ENCODE assay signal across 29 mouse cellular contexts in genomic region chr15:89431271-89431670, GRCm38 (mm10). TPM values are rescaled to one million over a fixed set of nuclear protein-coding genes. Genes with fewer than 3 reads are reported as not detected.
DNase-seq lines count a peak whose midpoint lies in the region; ATAC-seq and TF ChIP-seq lines count a peak whose summit lies in the region.
"Had no signal": no experiment of that assay in that cellular context is flagged by ENCODE, and none has a peak within 500 bp of the region (broad histone marks: within the 10 kb centered on the region; RNA-seq: fewer than 3 reads in every experiment).

No protein-coding gene starts in this region.

- no peaks in the 10 kb centered on the region for H3K27me3 ChIP-seq in intestine, embryonic 16.5 days (replicated peaks; ENCODE audit: control insufficient read depth, insufficient read depth, low read length)
- H3K27me3 ChIP-seq in intestine, postnatal 0 days (replicated peaks; ENCODE audit: control insufficient read depth, insufficient read depth, low read length) = no peaks in the 10 kb centered on the region
- H3K27me3 ChIP-seq in ES-Bruce4 (ENCODE audit: control insufficient read depth, insufficient read depth, low read length, poor library complexity, severe bottlenecking) = no peaks in the 10 kb centered on the region
- H3K27me3 ChIP-seq in liver, embryonic 15.5 days = no peaks in the 10 kb centered on the region
- H3K27me3 ChIP-seq: neural tube, embryonic 12.5 days had no signal

- 0 out of 2 replicates have a peak, but pooled peaks cover 4% of the 10 kb centered on the region for H3K36me3 ChIP-seq in intestine, embryonic 16.5 days (ENCODE audit: control insufficient read depth, insufficient read depth, low read length)
- H3K36me3 ChIP-seq in intestine, postnatal 0 days (ENCODE audit: control insufficient read depth, insufficient read depth) = peaks cover 14% of the 10 kb centered on the region
- H3K36me3 ChIP-seq in ES-Bruce4 (ENCODE audit: control insufficient read depth, insufficient read depth, low read length, poor library complexity, severe bottlenecking) = peaks cover 7% of the 10 kb centered on the region
- peaks cover 20% of the 10 kb centered on the region for H3K36me3 ChIP-seq in liver, embryonic 15.5 days (replicated peaks)

- H3K4me3 ChIP-seq in intestine, embryonic 16.5 days (ENCODE audit: low read length) = no peak overlapping the region
- no peak overlapping the region for H3K4me3 ChIP-seq in intestine, postnatal 0 days (ENCODE audit: low read depth, low read length)
- H3K4me3 ChIP-seq in ES-Bruce4 (ENCODE audit: low read depth, low read length) = no peak overlapping the region
- H3K4me3 ChIP-seq in bone marrow macrophage, adult 2 months (ENCODE audit: insufficient read depth, low read length) = peak overlapping the region; percentile 36; the same call in 1 of the 2 replicates
- H3K4me3 ChIP-seq in liver, embryonic 15.5 days (replicated peaks) = peak overlapping the region; percentile 85; the same call in 1 of the 2 replicates
- H3K4me3 ChIP-seq: embryonic facial prominence, embryonic 10.5 days; neural tube, embryonic 12.5 days had no signal

- H3K4me2 ChIP-seq in intestine, embryonic 16.5 days (ENCODE audit: low read depth, low read length) = no peak overlapping the region
- no peak overlapping the region for H3K4me2 ChIP-seq in intestine, postnatal 0 days (replicated peaks; ENCODE audit: low read depth)
- H3K4me2 ChIP-seq in liver, embryonic 15.5 days = 0 out of 2 replicates have a peak overlapping the region, but pooled peaks have one; percentile 90
- H3K4me2 ChIP-seq: lung, embryonic 14.5 days had no signal

- ATAC-seq in intestine, embryonic 16.5 days = no peak
- no peak for ATAC-seq in intestine, postnatal 0 days
- no peak for ATAC-seq in liver, embryonic 15.5 days (ENCODE audit: insufficient read depth)
- ATAC-seq in CD4-positive, CD25-positive, alpha-beta regulatory T cell, adult 4 months = no peak
- ATAC-seq: activated CD4-positive, CD25-positive, alpha-beta regulatory T cell, adult 4 months; forebrain, embryonic 14.5 days had no signal

- H3K9ac ChIP-seq in intestine, embryonic 16.5 days (ENCODE audit: low read depth, low read length) = no peak overlapping the region
- H3K9ac ChIP-seq in intestine, postnatal 0 days (ENCODE audit: low read depth, low read length) = no peak overlapping the region
- 0 out of 2 replicates have a peak overlapping the region, but pooled peaks have one; percentile 47 for H3K9ac ChIP-seq in ES-Bruce4 (ENCODE audit: low read depth, poor library complexity, severe bottlenecking)
- H3K9ac ChIP-seq in liver, embryonic 15.5 days = 0 out of 2 replicates have a peak overlapping the region, but pooled peaks have one; percentile 9
- H3K9ac ChIP-seq: lung, embryonic 14.5 days; neural tube, embryonic 12.5 days had no signal

- WGBS in intestine, embryonic 16.5 days = 75% methylated on average over 3 of the region's 3 CpGs
- 44% methylated on average over 3 of the region's 3 CpGs for WGBS in intestine, postnatal 0 days
- WGBS in liver, embryonic 15.5 days (ENCODE audit: insufficient replicate concordance) = 67% methylated on average over 3 of the region's 3 CpGs

- H3K27ac ChIP-seq in intestine, embryonic 16.5 days (ENCODE audit: low read length) = 0 out of 2 replicates have a peak overlapping the region, but pooled peaks have one; percentile 18
- no peak overlapping the region for H3K27ac ChIP-seq in intestine, postnatal 0 days (ENCODE audit: low read depth, low read length)
- no peak overlapping the region for H3K27ac ChIP-seq in ES-Bruce4 (ENCODE audit: insufficient read depth, low read length)
- H3K27ac ChIP-seq in bone marrow macrophage, adult 2 months (ENCODE audit: insufficient read depth, low read depth, low read length) = no peak overlapping the region
- no peak overlapping the region for H3K27ac ChIP-seq in liver, embryonic 15.5 days (replicated peaks)
- H3K27ac ChIP-seq: embryonic facial prominence, embryonic 10.5 days; neural tube, embryonic 12.5 days had no signal

- TF ChIP-seq POLR2A in ES-Bruce4 (IDR thresholded peaks at IDR 0.05; ENCODE audit: insufficient read depth, low read length) = no peak
- no peak for TF ChIP-seq POLR2A in bone marrow macrophage, adult 2 months (IDR thresholded peaks at IDR 0.05; ENCODE audit: borderline replicate concordance, low read depth, low read length)

- TF ChIP-seq CTCF in intestine, postnatal 0 days (IDR thresholded peaks at IDR 0.05; ENCODE audit: low read depth) = no peak
- no peak for TF ChIP-seq CTCF in ES-Bruce4 (IDR thresholded peaks at IDR 0.05; ENCODE audit: low read depth, low read length)
- TF ChIP-seq CTCF in bone marrow macrophage, adult 2 months (IDR thresholded peaks at IDR 0.05; ENCODE audit: low read depth, low read length) = no peak

- H3K9me3 ChIP-seq in intestine, embryonic 16.5 days (ENCODE audit: control insufficient read depth, low read length) = no peaks in the 10 kb centered on the region
- H3K9me3 ChIP-seq in intestine, postnatal 0 days (ENCODE audit: control insufficient read depth) = no peaks in the 10 kb centered on the region
- no peaks in the 10 kb centered on the region for H3K9me3 ChIP-seq in ES-Bruce4 (replicated peaks; ENCODE audit: control insufficient read depth, insufficient read depth, low read length, poor library complexity, severe bottlenecking)
- no peaks in the 10 kb centered on the region for H3K9me3 ChIP-seq in liver, embryonic 15.5 days (replicated peaks)
- H3K9me3 ChIP-seq: embryonic facial prominence, embryonic 10.5 days; G1E; neural tube, embryonic 12.5 days had no signal

- H3K4me1 ChIP-seq in intestine, embryonic 16.5 days (ENCODE audit: control insufficient read depth, insufficient read depth, low read length) = peaks cover 9% of the 10 kb centered on the region
- H3K4me1 ChIP-seq in intestine, postnatal 0 days (replicated peaks; ENCODE audit: control insufficient read depth, insufficient read depth, low read length) = peaks cover 8% of the 10 kb centered on the region; the same call in 1 of the 2 replicates
- peaks cover 2% of the 10 kb centered on the region for H3K4me1 ChIP-seq in ES-Bruce4 (ENCODE audit: control insufficient read depth, insufficient read depth, low read length)
- H3K4me1 ChIP-seq in bone marrow macrophage, adult 2 months (ENCODE audit: control insufficient read depth, insufficient read depth, low read length) = peaks cover 29% of the 10 kb centered on the region
- H3K4me1 ChIP-seq in liver, embryonic 15.5 days (replicated peaks) = peaks cover 32% of the 10 kb centered on the region

- DNase-seq in left cerebral cortex, postnatal 36 days (ENCODE audit: low spot score in 2 of 2) = no peak
- DNase-seq: adrenal gland, postnatal 25 days; cerebellum, adult 8-10 months; gastrocnemius, postnatal 10 days; kidney, postnatal 36 days; lung, embryonic 14.5 days; lung, postnatal 36 days; right cerebral cortex, adult 18-20 months had no signal

- intact Hi-C loops in left cerebral cortex, postnatal 36 days (cut with DNase I) = no loop called here

- TF ChIP-seq EP300 in ES-Bruce4 (IDR thresholded peaks at IDR 0.05; ENCODE audit: insufficient read depth, low read depth, low read length) = no peak

RNA-seq across cellular contexts. Expression of gene Chkb, which starts 1.6 kb away (rescaled TPM):
- 63.7 and 67.0 TPM in 2 replicates for polyA plus RNA-seq in intestine, embryonic 16.5 days (2015; fragmentation: Nextera tagmentation; extraction: Ambion mirVana)
- 85.8 and 92.3 TPM in 2 replicates for polyA plus RNA-seq in intestine, postnatal 0 days (2015; fragmentation: Nextera tagmentation; extraction: Ambion mirVana)
- polyA plus RNA-seq in ES-Bruce4 (2011; ENCODE audit: insufficient read depth, insufficient read length, low read depth, missing spikeins) = 41.3 and 45.7 TPM in 2 replicates
- 115 and 138 TPM in 2 replicates for polyA plus RNA-seq in bone marrow macrophage, adult 2 months (2012; ENCODE audit: insufficient read depth, insufficient read length, missing spikeins)
- 26.2 and 27.0 TPM in 2 replicates for polyA plus RNA-seq in liver, embryonic 15.5 days (2015; fragmentation: Nextera tagmentation; extraction: Ambion mirVana)
- total RNA-seq in left cerebral cortex, postnatal 36 days (2021) = 10 to 100 TPM; 41.0 to 41.2 TPM
- polyA plus RNA-seq in CD4-positive, CD25-positive, alpha-beta regulatory T cell, adult 4 months (2017; shearing (Covaris generic)) = 10 to 100 TPM; 54.6 to 66.7 TPM

RNA-seq across cellular contexts. Expression of gene Gm44502, which starts 1.8 kb away (rescaled TPM):
- polyA plus RNA-seq in intestine, embryonic 16.5 days (2015; fragmentation: Nextera tagmentation; extraction: Ambion mirVana) = not detected in 2 replicates
- not detected in 2 replicates for polyA plus RNA-seq in intestine, postnatal 0 days (2015; fragmentation: Nextera tagmentation; extraction: Ambion mirVana)
- not detected in 2 replicates for polyA plus RNA-seq in ES-Bruce4 (2011; ENCODE audit: insufficient read depth, insufficient read length, low read depth, missing spikeins)
- 0.94 and 1.1 TPM in 2 replicates for polyA plus RNA-seq in bone marrow macrophage, adult 2 months (2012; ENCODE audit: insufficient read depth, insufficient read length, missing spikeins)
- not detected in 2 replicates for polyA plus RNA-seq in liver, embryonic 15.5 days (2015; fragmentation: Nextera tagmentation; extraction: Ambion mirVana)
- total RNA-seq in left cerebral cortex, postnatal 36 days (2021) = under 1 TPM in 1 of 2 experiments, not detected in 1; 0.72 TPM
- polyA plus RNA-seq in CD4-positive, CD25-positive, alpha-beta regulatory T cell, adult 4 months (2017; shearing (Covaris generic)) = not detected
- total RNA-seq: adrenal gland, postnatal 25 days; megakaryocyte-erythroid progenitor cell, adult 5-6 weeks had no signal
- polyA plus RNA-seq: activated CD4-positive, CD25-positive, alpha-beta regulatory T cell, adult 4 months; embryonic facial prominence, embryonic 10.5 days; forebrain, embryonic 14.5 days; hindbrain, embryonic 11.5 days; intestine, embryonic 14.5 days; kidney, embryonic 14.5 days; limb, embryonic 11.5 days; lung, embryonic 14.5 days; neural tube, embryonic 12.5 days; stomach, embryonic 14.5 days had no signal

RNA-seq across cellular contexts. Expression of gene C730034F03Rik, which starts 1.9 kb away (rescaled TPM):
- polyA plus RNA-seq in intestine, embryonic 16.5 days (2015; fragmentation: Nextera tagmentation; extraction: Ambion mirVana) = 2.6 and 3.2 TPM in 2 replicates
- polyA plus RNA-seq in intestine, postnatal 0 days (2015; fragmentation: Nextera tagmentation; extraction: Ambion mirVana) = 1.1 and 1.3 TPM in 2 replicates
- 2.1 and 3.2 TPM in 2 replicates for polyA plus RNA-seq in ES-Bruce4 (2011; ENCODE audit: insufficient read depth, insufficient read length, low read depth, missing spikeins)
- 0.72 and 1.1 TPM in 2 replicates for polyA plus RNA-seq in bone marrow macrophage, adult 2 months (2012; ENCODE audit: insufficient read depth, insufficient read length, missing spikeins)
- polyA plus RNA-seq in liver, embryonic 15.5 days (2015; fragmentation: Nextera tagmentation; extraction: Ambion mirVana) = 1.9 and 2.3 TPM in 2 replicates
- 1 to 10 TPM; 1.7 to 4.1 TPM for total RNA-seq in left cerebral cortex, postnatal 36 days (2021)
- polyA plus RNA-seq in CD4-positive, CD25-positive, alpha-beta regulatory T cell, adult 4 months (2017; shearing (Covaris generic)) = 1 to 10 TPM; 5.7 to 8.2 TPM

RNA-seq across cellular contexts. Expression of gene Cpt1b, which starts 5.6 kb away (rescaled TPM):
- 0.49 and 0.72 TPM in 2 replicates for polyA plus RNA-seq in intestine, embryonic 16.5 days (2015; fragmentation: Nextera tagmentation; extraction: Ambion mirVana)
- polyA plus RNA-seq in intestine, postnatal 0 days (2015; fragmentation: Nextera tagmentation; extraction: Ambion mirVana) = 0.43 and 0.46 TPM in 2 replicates
- 4.9 and 6.1 TPM in 2 replicates for polyA plus RNA-seq in ES-Bruce4 (2011; ENCODE audit: insufficient read depth, insufficient read length, low read depth, missing spikeins)
- polyA plus RNA-seq in bone marrow macrophage, adult 2 months (2012; ENCODE audit: insufficient read depth, insufficient read length, missing spikeins) = 2.0 TPM in 1 of 2 replicates, not detected in the other
- polyA plus RNA-seq in liver, embryonic 15.5 days (2015; fragmentation: Nextera tagmentation; extraction: Ambion mirVana) = 2.6 and 3.1 TPM in 2 replicates
- total RNA-seq in left cerebral cortex, postnatal 36 days (2021) = 1 to 10 TPM in 1 of 2 experiments, not detected in 1; 3.6 TPM
- polyA plus RNA-seq in CD4-positive, CD25-positive, alpha-beta regulatory T cell, adult 4 months (2017; shearing (Covaris generic)) = under 1 TPM; 0.28 to 0.62 TPM

RNA-seq across cellular contexts. Expression of gene Syce3, which starts 21.0 kb away (rescaled TPM):
- polyA plus RNA-seq in intestine, embryonic 16.5 days (2015; fragmentation: Nextera tagmentation; extraction: Ambion mirVana) = 0.92 and 1.1 TPM in 2 replicates
- polyA plus RNA-seq in intestine, postnatal 0 days (2015; fragmentation: Nextera tagmentation; extraction: Ambion mirVana) = 3.4 and 5.0 TPM in 2 replicates
- not detected in 2 replicates for polyA plus RNA-seq in ES-Bruce4 (2011; ENCODE audit: insufficient read depth, insufficient read length, low read depth, missing spikeins)
- polyA plus RNA-seq in bone marrow macrophage, adult 2 months (2012; ENCODE audit: insufficient read depth, insufficient read length, missing spikeins) = not detected in 2 replicates
- not detected in 2 replicates for polyA plus RNA-seq in liver, embryonic 15.5 days (2015; fragmentation: Nextera tagmentation; extraction: Ambion mirVana)
- total RNA-seq in left cerebral cortex, postnatal 36 days (2021) = not detected
- not detected for polyA plus RNA-seq in CD4-positive, CD25-positive, alpha-beta regulatory T cell, adult 4 months (2017; shearing (Covaris generic))
- total RNA-seq: adrenal gland, postnatal 25 days; common myeloid progenitor, adult 5-6 weeks; G1E; gastrocnemius, postnatal 10 days; left cerebral cortex, adult 8-10 months; megakaryocyte-erythroid progenitor cell, adult 5-6 weeks; monocyte, adult 5-6 weeks had no signal
- polyA plus RNA-seq: activated CD4-positive, CD25-positive, alpha-beta regulatory T cell, adult 4 months; embryonic facial prominence, embryonic 10.5 days; forebrain, embryonic 14.5 days; G1E; heart, embryonic 16.5 days; hindbrain, embryonic 11.5 days; intestine, embryonic 14.5 days; kidney, embryonic 14.5 days; limb, embryonic 11.5 days; lung, embryonic 14.5 days; neural tube, embryonic 12.5 days; stomach, embryonic 14.5 days had no signal

Comparison
In these comparisons a context has a peak if more than half of its experiments do, and no peak if none do; other contexts are left out.
1. H3K4me3 ChIP-seq: peak in bone marrow macrophage, adult 2 months (single experiment) and liver, embryonic 15.5 days (single experiment); none in intestine, embryonic 16.5 days (single experiment), intestine, postnatal 0 days (single experiment) and ES-Bruce4 (single experiment).
2. H3K9ac ChIP-seq: peak in ES-Bruce4 (single experiment) and liver, embryonic 15.5 days (single experiment); none in intestine, embryonic 16.5 days (single experiment) and intestine, postnatal 0 days (single experiment).